Mouse (Mus musculus): ENCODE measurements around the gene Cacna2d4.

- TF ChIP-seq CTCF (IDR thresholded peaks at IDR 0.05; ENCODE audit: extremely low read depth, insufficient read depth, insufficient read length, insufficient replicate concordance) (no peak), POLR2A (IDR thresholded peaks at IDR 0.05; ENCODE audit: low read depth, low read length) (no peak)
Measured at GRCm38 (mm10) chr6:119375035-119375434, 138.7 kb downstream of the Cacna2d4 start.

Measured in spleen, adult 2 months (tissue).